Mouse (Mus musculus) CH12.LX (cell line): ENCODE results near the gene Ccdc183.

ENCODE experiments used
- CTCF ChIP-seq, 2 experiments: IDR thresholded peaks in 1 of 2; conservative IDR thresholded peaks in 1 of 2; 2 replicates each; pipeline ENCODE4 v1.5.1; 2011 to 2012; ENCODE audit warnings: low read depth in 2 of 2, low read length in 2 of 2, improper control_type of control experiment in 1 of 2, inconsistent platforms in 1 of 2, mild to moderate bottlenecking in 1 of 2, moderate library complexity in 1 of 2
- EP300 ChIP-seq: IDR thresholded peaks from 2 replicates; pipeline ENCODE4 v1.6.1; 2011; ENCODE audit warnings: low read length, improper control_type of control experiment
- MAX ChIP-seq: IDR thresholded peaks from 2 replicates; pipeline ENCODE4 v1.6.1; 2011; ENCODE audit warnings: low read length, improper control_type of control experiment
- MEF2A ChIP-seq: IDR thresholded peaks from 2 replicates; pipeline ENCODE4 v1.6.1; 2014; ENCODE audit warnings: low read depth, mild to moderate bottlenecking, inconsistent platforms, low read length, improper control_type of control experiment, borderline replicate concordance
- POLR2A ChIP-seq: IDR thresholded peaks from 2 replicates; pipeline ENCODE4 v1.6.1; 2011; ENCODE audit warnings: low read depth, mild to moderate bottlenecking, improper control_type of control experiment, low read length
- USF1 ChIP-seq: IDR thresholded peaks from 2 replicates; pipeline ENCODE4 v1.6.1; 2014; ENCODE audit warnings: low read depth, mild to moderate bottlenecking, inconsistent platforms, low read length, improper control_type of control experiment
- ZNF384 ChIP-seq: IDR thresholded peaks from 2 replicates; pipeline ENCODE4 v1.6.1; 2012; ENCODE audit warnings: low read depth, low read length, improper control_type of control experiment, inconsistent platforms

DNA sequence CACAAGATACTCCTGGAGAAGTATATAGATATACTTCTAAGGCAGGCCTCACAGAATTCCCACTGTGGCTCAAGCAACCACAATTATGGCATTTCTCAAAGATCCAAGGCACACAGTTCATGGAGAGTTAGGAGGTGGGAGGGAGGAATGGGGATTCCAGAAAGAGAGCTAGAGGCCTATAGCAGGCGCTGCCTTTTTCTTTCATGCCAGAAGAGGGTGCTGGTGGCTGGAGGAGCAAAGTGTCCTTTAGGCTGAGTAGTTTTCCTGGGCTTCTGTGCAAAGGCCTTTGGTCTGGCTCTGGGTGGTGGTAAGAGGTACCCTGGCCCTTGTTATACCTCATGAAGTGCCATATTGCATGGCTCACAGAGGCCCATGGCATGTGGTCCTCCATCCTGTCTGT, 16.6 kb upstream of the Ccdc183 start:
- TF ChIP-seq USF1 (no peak), CTCF (conservative IDR thresholded peaks at IDR 0.05 in 1 of 2, IDR thresholded peaks at IDR 0.05 in 1 of 2; ENCODE audit: low read depth in 2 of 2, low read length in 2 of 2) (peak; percentile 17 to 44; a peak in 2 of 4 replicates), POLR2A (no peak), MAX (no peak), MEF2A (no peak), EP300 (no peak), ZNF384 (no peak)
